Mouse (Mus musculus) testis, adult 2 months (tissue): Measurements from ENCODE around the gene Ager.

Source experiments
- CTCF ChIP-seq: fragments of 200-500 bp; IDR thresholded peaks from 2 replicates; pipeline ENCODE4 v1.5.1; 2012; ENCODE audit warnings: low read depth, mild to moderate bottlenecking, inconsistent platforms, low read length, moderate library complexity; ENCODE audit not compliant: control insufficient read depth, insufficient read depth, insufficient replicate concordance
- POLR2A ChIP-seq: fragments of 200-500 bp; IDR thresholded peaks from 2 replicates; pipeline ENCODE4 v1.6.1; 2012; ENCODE audit warnings: low read depth, mild to moderate bottlenecking, inconsistent platforms, low read length, moderate library complexity; ENCODE audit not compliant: control insufficient read depth

DNA sequence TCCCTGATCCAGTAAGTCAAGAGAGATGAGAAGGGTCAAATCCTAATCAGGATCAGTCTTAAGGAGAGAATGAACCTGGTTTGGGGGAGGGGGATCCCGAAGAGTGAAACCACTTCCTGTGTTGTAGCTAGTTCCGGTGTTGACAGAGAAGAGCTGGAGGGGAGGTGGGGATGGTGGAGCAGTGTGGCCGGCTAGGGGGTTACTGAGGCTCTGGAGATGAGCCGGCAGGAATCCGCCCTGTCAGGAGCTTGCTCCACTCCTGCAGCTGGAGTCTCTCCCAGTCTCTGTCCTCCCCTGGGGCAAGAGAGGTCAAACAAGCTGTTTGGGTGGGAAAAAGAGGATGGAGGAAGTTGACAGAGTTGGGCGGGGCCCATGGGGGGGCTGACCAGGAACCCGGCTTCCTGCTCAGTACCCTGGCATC is 8.0 kb upstream of the Ager start, which contains the start of gene Gpsm3:
- no peak for TF ChIP-seq CTCF
- TF ChIP-seq POLR2A, result no peak
